Mouse (Mus musculus) gastrocnemius, postnatal 36 days (tissue): ENCODE results near the gene Josd2. TPM values are rescaled to one million over a fixed set of nuclear protein-coding genes. Genes with fewer than 3 reads are reported as not detected.

Experiments used
- DNase-seq, 2 experiments: peaks; one replicate each; pipeline ENCODE4 v3.0.0; 2022
- intact Hi-C: fragments of 180-260 bp; cut with DNase I; formaldehyde crosslinking; loops from one replicate; pipeline ENCODE4 v1.15.1; 2025
- microRNA-seq, 2 experiments: library from miRNA; unstranded; fragments of <30 nt; microRNA quantifications; one replicate each; pipeline ENCODE4 v1.2.0; 2021
- total RNA-seq, 2 experiments: library from RNA; stranded (reverse); gene quantifications; 2 replicates each; pipeline ENCODE4 v1.2.3; 2021

Gene Josd2
- total RNA-seq, 2 experiments from 2014 or later = 48.7 to 49.2 TPM

DNA sequence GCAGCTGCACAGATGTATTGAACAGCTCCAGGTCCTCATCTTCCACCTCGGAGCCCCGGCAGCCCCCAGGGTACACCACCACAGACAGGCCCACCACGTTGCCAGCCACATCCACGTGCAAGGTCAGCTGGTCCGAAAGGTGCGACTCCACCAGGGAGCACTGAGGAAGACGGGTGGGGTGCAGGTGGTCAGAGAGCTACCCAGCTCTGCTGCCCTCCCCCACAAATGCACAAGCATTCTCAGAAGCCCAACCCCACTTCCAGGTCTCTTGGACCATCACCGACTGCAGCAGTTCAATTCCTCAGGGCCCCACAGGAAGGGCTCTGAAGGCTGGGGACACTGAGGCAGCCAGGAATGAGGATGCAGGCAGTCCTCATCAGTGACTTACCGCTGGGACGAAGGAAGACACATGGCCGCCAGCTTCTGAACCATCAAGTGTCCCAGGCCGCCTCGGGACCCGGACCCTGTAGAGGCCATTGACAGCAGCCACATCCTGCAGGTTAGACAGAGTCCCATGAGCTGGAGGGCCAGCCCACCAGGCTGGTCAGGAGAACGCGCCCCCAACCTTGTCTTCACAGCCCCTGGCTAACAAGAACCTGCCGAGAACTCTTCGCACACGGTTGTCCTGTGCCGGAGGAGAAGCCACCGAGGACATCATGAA, 24.5 kb downstream of the Josd2 start:
- intact Hi-C loops = no loop called here
- peak in 1 of 2 experiments; percentile 13 for DNase-seq

DNA sequence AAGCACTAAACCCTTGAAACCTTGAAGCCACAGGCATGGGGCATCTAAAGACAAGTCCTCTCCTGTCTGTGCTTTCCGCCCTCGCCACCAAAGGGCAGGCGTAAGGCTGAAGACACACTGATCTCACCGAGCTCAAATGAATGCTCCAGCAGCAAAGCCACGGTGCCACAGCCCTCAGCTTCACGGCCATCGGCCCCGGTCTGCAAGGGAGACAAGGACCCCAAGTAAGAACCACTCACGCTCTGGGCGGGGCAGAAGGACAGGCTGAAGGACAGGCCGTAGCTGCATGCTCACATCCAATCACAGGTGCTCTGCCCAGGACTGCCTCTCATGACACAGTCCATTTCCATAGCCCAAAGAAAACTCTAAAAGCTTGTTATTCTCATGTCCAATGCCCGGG, 26.9 kb downstream of the Josd2 start:
- intact Hi-C loops = loop anchor here (5.0 kb wide), 1 partner anchor 58 kb away; the partner anchor contains the start of gene Nr1h2
- DNase-seq = peak in 1 of 2 experiments; percentile 16

DNA sequence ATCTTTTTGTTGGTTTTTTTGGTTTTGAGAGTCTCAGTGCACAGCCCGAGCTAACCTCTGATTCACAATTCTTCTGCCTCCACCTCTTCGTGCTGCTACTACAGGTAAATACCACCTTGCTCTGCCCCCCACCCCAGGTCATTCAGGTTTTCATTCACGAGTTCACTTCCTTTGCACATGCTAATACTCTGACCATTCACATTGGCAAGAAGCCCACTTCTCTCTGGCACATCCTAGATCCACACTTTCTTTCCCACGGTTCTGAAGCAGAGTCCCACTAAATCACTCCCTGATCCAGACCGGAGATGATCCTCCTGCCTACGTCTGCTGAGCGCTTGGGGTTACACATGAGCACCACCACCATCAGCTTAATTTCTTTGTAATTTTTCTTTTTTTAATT, 27.3 kb downstream of the Josd2 start:
- intact Hi-C loops = loop anchor here (5.0 kb wide), 1 partner anchor 57 kb away; the partner anchor contains the start of gene Nr1h2
- DNase-seq = no peak

DNA sequence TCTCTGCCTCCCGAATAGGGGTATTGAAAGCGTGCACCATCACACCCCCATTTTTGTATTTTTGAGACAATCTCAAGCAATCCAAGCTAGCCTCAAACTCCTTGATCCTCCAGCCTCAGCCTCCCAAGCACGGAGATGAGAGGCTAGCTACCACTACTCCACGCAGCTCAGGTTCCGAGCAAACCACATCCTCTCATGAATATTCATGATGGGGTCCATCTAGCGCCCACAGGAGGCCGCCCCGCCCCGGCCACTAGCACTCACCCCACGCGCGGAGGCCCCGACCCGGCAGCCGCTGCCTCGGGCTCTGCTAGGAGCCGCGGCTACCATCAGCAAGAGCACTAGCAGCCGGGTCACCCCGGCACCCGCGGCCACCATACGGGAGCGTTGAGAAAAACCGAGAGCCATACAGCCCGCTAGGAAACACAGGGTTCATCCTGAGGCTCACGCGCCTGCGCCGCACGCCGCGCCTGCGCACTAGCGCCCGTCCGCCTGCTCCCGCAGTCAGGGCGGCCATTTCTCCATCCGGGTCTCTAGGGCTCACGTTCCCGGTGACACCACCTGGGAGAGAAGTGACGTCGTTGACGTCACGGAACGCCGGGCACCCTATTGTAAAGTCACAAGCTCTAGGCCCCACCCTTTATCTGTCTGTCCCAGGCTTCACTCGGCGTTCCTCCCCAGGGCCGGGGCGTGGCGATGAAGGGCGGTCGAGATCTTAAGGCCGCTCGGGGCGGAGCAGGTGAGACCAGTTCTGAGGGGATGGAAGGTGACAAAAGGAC, 28.4 kb downstream of the Josd2 start, which contains the start of the genes Emc10 and Fam71e1:
TSS of gene Emc10 (minus strand) at position 538 of the 779 bp plus-strand sequence.
TSS of gene Fam71e1 (plus strand) at position 590 of the 779 bp plus-strand sequence.
- intact Hi-C loops = loop anchor here (5.0 kb wide), 1 partner anchor 56 kb away; the partner anchor contains the start of gene Nr1h2
- peak; percentile 94 to 95 for DNase-seq

DNA sequence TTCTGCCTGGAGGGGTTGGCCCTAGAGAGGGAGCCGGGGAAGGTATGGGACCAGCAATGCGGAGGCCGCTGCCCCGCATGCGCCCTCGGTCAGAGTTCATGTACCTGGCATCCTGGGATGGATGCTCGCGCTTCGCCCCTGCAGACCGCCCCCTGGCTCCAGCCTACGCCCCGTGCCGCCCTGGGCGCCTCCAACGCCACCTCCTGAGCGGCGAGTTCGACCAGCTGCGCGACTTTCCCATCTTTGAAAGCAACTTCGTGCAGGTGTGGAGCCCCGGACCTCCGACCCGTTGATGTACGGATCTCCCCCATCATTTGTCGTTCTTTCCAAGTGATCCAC, 29.0 kb downstream of the Josd2 start:
- DNase-seq = no peak
- intact Hi-C loops = loop anchor here (5.0 kb wide), 1 partner anchor 56 kb away; the partner anchor contains the start of gene Nr1h2

DNA sequence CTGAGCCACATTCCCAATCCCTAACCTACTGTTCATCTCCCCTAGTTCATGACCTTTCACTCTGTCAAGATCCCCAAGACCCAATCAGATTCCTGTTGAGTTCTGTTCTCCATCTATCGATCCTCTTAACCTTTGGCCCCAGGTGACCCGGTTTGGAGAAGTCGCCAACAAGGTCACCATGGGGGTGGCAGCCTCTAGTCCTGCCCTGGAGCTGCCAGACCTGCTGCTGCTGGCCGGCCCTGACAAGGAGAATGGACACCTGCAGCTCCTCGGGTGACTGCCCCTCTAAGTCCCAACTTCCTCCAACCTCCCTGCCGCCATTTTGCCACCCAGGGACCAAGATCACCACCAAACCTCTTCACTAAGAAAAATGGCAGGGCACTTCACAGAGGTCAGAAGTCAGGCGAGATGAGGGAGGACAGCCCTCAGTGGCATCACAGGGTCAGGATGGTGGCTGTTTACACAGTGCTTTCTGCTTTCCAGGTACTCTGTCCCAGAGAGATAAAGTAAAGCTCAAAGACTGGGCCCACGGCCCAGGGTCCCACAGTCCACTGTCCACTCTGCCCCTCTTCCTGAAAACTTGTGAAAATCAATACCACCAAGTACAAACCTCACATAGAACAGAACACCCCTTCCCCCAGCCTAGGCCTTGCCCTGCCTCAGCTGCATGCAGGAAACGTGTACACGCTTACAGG, 29.7 kb downstream of the Josd2 start:
- DNase-seq = peak in 1 of 2 experiments; percentile 11
- intact Hi-C loops = loop anchor here (5.0 kb wide), 1 partner anchor 55 kb away; the partner anchor contains the start of gene Nr1h2

DNA sequence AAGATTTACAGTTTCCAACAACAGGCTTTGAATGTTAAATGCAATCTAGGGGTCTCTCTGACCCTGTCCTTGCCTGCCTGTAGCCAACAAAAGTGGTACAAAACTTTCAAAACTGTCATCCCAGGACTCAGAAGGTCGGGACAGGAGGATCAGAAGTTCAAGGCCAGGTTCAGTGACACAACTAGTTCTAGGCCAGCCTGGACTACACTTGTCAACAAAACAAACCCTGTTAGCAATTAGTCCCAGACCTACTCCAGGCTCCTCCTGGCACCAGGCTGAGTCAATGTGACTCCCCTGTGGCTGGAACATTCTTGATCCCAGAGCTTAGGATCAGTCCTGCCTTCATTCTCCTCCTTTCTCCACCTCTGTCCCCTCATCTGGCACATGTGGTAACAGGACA, 31.1 kb downstream of the Josd2 start:
- intact Hi-C loops = loop anchor here (5.0 kb wide), 1 partner anchor 53 kb away; the partner anchor contains the start of gene Nr1h2
- peak in 1 of 2 experiments; percentile 11 for DNase-seq

DNA sequence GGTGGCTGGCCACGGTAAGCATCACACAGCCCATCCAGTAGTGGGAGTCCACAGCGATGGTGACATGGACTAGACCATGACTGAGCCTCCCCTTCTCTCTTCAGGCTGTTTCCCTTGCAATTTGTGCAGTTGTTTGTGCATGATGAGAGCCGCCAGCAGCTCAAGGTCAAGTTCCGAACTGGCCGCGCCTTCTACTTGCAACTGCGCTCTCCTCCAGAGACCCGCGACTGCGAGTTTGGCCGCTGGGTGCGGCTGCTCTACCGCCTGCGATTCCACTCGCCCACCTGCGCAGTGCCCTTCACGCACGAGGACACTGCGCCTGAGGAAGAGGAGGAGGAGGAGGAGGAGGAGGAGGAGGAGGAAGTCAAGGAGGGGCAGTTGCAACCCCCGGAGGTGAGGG, 32.3 kb downstream of the Josd2 start:
- intact Hi-C loops = no loop called here

DNA sequence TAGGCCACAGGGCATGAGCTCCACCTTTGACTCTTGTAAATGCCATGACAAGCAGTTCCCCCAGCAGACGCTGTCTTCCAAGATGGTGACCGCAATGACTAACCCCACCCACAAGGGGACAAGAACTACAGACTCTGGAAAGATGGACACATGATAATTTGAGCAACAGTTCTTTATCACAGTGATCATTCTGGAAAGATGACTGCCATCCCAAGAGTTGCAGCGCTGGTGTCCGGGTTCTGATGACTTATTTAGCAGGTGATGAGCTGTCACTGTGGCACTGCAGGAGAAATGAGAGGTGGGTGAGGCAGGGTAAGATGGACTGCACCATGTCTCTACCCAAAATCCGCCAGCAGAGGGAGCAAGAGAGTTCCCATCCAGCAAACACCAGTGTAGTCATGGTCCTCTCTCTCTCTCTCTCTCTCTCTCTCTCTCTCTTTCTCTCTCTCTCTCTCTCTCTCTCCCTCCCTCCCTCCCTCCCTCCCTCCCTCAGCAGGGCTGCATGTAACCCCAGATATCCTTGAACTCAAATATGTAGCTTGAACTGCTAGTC, 33.9 kb downstream of the Josd2 start:
- peak in 1 of 2 experiments; percentile 44 for DNase-seq
- intact Hi-C loops = no loop called here

More for the DNA sequence above, 32.3 kb downstream of the Josd2 start:
- DNase-seq = peak in 1 of 2 experiments; percentile 21

DNA sequence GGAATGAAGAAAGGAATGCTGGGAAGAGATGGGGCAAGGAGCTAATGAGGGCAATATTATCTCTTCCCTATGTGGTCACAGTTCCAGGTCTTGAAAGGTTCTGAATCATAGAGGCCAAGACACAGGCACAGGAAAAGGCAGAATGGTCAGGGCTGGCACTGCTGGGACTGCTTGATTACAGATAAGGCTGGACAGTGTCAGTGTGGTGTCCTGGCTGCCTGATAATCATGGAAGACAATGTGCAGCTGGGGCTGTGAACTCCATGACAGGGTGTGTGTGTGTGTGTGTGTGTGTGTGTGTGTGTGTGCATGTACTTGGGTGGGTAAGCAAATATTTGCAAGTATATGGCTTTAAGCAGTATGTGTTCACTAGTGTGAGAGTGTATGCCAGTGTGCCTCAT, 39.7 kb downstream of the Josd2 start:
- no peak for DNase-seq

DNA sequence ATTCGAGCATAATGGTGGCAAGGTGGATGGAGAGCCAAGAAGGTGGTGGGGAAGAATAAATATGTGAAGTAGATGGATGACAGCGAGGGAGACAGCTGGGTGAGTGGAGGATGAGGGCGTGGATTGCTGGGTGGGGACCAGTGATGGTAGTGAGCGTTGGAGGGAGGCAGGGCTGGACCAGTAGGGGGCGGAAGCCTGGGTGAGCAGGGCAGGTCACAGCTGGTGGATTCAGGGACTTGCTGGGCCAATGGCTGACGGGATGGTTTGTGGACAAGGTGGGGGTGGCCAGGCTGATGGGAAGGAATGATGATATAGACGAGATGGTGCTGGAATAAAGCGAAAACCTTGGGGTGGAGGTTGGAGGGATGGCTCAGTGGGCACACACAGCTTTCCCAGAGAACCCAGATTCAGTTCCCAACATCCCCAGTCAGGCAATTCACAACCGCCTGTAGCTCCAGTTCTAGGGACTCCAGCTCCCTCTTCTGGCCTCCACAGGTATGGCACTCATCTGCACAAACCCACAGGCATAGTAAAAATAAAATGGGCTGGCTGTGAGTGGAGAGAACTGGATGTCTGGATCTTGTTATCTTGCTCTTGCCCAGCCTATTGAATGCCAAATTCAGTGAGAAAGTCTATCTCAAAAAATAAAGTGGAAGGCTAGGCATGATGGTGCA, 51.6 kb downstream of the Josd2 start:
- intact Hi-C loops = no loop called here
- no peak for DNase-seq

More for the DNA sequence above, 39.7 kb downstream of the Josd2 start:
- intact Hi-C loops = no loop called here

DNA sequence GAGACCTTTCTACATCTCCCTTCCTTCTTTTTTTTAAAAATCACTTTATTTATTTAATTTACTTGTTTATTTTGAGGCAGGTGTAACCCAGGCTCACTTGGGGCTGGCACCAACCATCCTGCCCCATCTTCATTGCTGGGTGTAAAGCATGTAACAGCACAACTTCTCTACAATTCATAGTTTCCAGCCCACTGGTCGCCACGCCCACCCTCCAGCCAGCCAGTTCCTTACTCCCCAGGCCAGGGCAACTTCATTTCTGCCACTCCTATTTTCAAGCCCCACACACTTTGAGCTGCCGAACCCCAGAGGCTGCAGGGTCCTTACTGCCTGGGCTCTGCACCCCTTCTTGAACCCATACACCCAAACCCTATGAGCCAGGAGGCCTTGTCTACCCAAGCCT, 53.2 kb downstream of the Josd2 start:
- intact Hi-C loops = no loop called here
- DNase-seq = no peak

Small RNAs within 50 kb of the gene (microRNA-seq; reads per million reads assigned to microRNA genes)
- gene Mir7052 = 1.5 to 2.1 reads per million in 2 experiments

Other genes with a start within 250 kb of the Josd2 start
- gene Klk1, start 242.6 kb upstream of the Josd2 start, total RNA-seq = under 1 TPM in 1 of 2 experiments, not detected in 1; 0.42 TPM
- gene Gm36864, start 231.8 kb upstream of the Josd2 start, total RNA-seq = not detected
- under 1 TPM; 0.23 to 0.30 TPM for gene 1700028J19Rik, start 221.3 kb upstream of the Josd2 start, total RNA-seq
- 1 to 10 TPM; 6.3 to 8.2 TPM for gene 2410002F23Rik, start 221.3 kb upstream of the Josd2 start, total RNA-seq
- not detected for gene Acp4, start 210.6 kb upstream of the Josd2 start, total RNA-seq
- gene Gm15517, start 206.5 kb upstream of the Josd2 start, total RNA-seq = not detected
- 1 to 10 TPM; 1.6 to 2.2 TPM for gene Clec11a, start 161.1 kb upstream of the Josd2 start, total RNA-seq
- under 1 TPM; 0.27 to 0.28 TPM for gene Shank1, start 157.7 kb upstream of the Josd2 start, total RNA-seq
- gene Syt3, start 83.9 kb upstream of the Josd2 start, total RNA-seq = 1 to 10 TPM; 1.6 to 2.1 TPM
- gene 1700008O03Rik, start 82.2 kb upstream of the Josd2 start, total RNA-seq = not detected
- under 1 TPM in 1 of 2 experiments, not detected in 1; 0.20 TPM for gene Lrrc4b, start 39.0 kb upstream of the Josd2 start, total RNA-seq
- not detected for gene Aspdh, start 2.6 kb upstream of the Josd2 start, total RNA-seq
- 10 to 100 TPM; 42.4 to 43.5 TPM for gene Emc10, start 28.5 kb downstream of the Josd2 start, total RNA-seq
- gene Fam71e1, start 28.6 kb downstream of the Josd2 start, total RNA-seq = 1 to 10 TPM; 3.9 to 4.4 TPM
- gene Mybpc2, start 56.7 kb downstream of the Josd2 start, total RNA-seq = 1,000 to 10,000 TPM; 4,354 to 5,208 TPM
- gene Spib, start 64.1 kb downstream of the Josd2 start, total RNA-seq = not detected
- gene Pold1, start 80.9 kb downstream of the Josd2 start, total RNA-seq = 1 to 10 TPM; 5.6 to 6.7 TPM
- 10 to 100 TPM; 28.9 to 31.1 TPM for gene Nr1h2, start 86.0 kb downstream of the Josd2 start, total RNA-seq
- under 1 TPM; 0.30 to 0.54 TPM for gene Napsa, start 104.4 kb downstream of the Josd2 start, total RNA-seq
- gene Kcnc3, start 122.7 kb downstream of the Josd2 start, total RNA-seq = 1 to 10 TPM; 5.3 to 5.7 TPM
- gene Myh14, start 202.9 kb downstream of the Josd2 start, total RNA-seq = 10 to 100 TPM; 22.5 to 29.7 TPM
- gene Izumo2, start 240.8 kb downstream of the Josd2 start, total RNA-seq = not detected